Mouse (Mus musculus) spleen, embryonic (tissue): ENCODE data around the gene Zfp763.
"Not testable (repeated sequence)": the region's sequence is repeated elsewhere in the genome, so short reads cannot be mapped to it uniquely, and the experiment has no call there.

Experiments used
- CTCF ChIA-PET: fragments of 350-600 bp; sonication (Branson Sonifier 250); formaldehyde crosslinking; loops from one replicate; lab custom pipeline; 2022; lab: Charles Lee

Zfp763 gene

GRCm38 (mm10) chr17:33032900-33033891, at the start of gene Zfp763:
TSS of gene Zfp763 (minus strand) at chr17:33033402.
- CTCF ChIA-PET = interaction anchor here (0.6 kb wide), 1 partner anchor 67 kb away, joined by 10 read pairs; the partner anchor contains the start of gene Zfp472

- CTCF ChIA-PET = no interaction called here
These were observed 34.8 kb upstream of the Zfp763 start, which contains the start of gene 4921501E09Rik for GRCm38 (mm10) chr17:33067958-33068357. TSS of gene 4921501E09Rik (minus strand) at chr17:33068058.

- CTCF ChIA-PET = no interaction called here
These were observed 29.8 kb upstream of the Zfp763 start for GRCm38 (mm10) chr17:33063001-33063400.

DNA sequence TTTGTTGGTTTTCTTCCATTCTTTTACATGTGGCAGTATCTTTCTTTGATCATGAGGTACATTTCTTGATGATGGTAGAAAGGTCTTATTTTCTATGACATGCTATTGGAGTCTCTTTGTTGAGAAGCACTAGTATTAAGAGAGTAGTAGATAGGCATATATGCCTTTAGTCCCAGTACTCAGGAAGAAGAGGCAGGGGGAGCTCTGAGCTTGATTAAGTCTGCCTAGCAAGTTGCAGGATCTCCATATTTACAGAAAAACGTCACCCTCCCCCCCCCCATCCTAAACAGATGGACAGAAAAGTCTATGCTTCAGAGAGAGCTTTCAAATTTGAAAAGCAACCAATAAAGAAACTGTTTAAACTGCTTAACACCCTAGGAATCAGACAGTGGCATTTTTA, 25.6 kb upstream of the Zfp763 start:
- CTCF ChIA-PET = no interaction called here

DNA sequence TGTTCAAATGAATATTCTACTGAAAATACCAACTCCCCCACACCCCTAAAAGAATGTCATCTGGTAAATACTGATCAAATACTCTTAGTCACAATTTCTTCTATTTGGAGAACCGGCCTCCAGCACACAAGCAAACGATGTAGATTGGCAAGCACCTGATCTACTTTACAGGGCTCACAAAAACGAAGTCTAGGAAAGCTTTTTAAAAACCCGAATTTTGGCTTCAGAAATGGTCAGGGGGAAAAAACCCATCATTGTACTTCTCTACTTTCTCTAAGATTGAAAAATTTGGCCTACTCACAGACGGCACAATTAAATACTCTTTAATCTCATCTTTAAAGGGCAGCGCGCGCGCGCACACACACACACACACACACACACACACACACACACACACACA, 826 bp downstream of the Zfp763 start:
- CTCF ChIA-PET = interaction anchor here (0.6 kb wide), 1 partner anchor 57 kb away, joined by 3 read pairs; the partner anchor contains the start of gene Zfp563

DNA sequence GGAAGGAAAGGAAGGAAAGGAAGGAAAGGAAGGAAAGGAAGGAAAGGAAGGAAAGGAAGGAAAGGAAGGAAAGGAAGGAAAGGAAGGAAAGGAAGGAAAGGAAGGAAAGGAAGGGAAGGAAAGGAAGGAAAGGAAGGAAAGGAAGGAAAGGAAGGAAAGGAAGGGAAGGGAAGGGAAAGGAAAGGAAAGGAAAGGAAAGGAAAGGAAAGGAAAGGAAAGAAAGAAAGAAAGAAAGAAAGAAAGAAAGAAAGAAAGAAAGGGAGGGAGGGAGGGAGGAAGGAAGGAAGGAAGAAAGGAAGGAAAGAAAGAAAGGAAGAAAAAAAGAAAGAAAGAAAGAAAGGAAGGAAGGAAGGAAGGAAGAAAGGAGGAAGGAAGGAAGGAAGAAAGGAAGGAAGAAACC, 12.8 kb downstream of the Zfp763 start:
- CTCF ChIA-PET = not testable (repeated sequence)

GRCm38 (mm10) chr17:33008337-33008736, 24.9 kb downstream of the Zfp763 start:
- CTCF ChIA-PET = no interaction called here

DNA sequence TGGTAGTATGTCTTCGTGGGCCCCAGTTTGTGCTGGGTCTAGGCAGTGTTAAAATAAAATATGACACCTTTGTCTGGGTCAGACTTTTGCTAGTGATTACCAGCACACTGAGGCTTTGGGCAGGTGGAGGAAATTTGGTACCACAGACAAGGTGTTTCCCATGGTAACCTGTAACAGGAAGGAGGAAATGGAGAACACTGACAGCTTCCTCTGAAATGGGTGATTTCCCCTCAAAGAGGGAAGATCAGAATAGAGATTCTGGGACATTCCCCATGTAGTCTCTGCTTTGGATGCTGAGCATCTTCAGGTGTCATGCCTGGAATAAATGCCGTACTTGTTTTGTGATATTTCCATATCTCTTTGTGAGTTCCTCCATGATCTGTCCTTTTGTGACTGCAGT, 34.7 kb downstream of the Zfp763 start:
- CTCF ChIA-PET = no interaction called here

DNA sequence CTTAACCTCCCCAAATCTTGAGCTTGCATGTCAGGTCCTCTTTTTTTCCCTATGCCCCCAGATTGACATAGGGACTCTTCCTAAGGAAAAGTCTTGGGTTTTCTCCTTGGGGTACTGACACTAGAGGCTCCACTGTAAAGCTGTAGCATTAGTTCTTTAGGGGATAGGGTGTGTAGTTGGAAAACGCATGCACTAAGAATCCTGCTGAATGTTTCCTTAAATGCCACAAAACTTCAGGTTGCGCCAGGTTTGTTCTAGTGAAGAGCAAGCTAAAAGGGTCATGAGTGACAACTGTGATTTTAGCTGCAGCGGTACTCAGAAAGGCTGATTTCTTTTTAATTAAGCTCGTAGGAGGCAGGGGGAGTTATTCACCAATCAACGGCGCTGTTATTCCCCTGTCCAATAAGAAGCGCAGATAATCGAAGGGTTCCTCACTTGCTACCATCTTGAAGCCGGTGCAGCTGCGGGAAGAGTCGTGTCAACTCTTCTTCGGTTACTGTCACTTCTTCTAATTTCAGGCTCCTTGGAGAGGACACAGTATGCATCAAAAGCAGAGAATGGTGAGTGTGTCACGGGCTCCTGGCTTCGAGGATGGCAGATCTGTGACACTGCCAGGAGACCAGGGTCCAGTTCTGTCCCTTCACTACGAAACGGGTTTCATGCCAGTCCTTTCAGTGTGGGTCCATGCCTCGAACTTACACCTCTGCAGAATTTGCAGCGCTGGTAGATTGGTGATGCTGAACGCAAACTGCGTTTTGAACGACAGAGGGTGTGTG, 40.3 kb downstream of the Zfp763 start, which contains the start of gene Zfp952:
Gene Zfp952 (plus strand): TSS at position 431 of the 776 bp plus-strand sequence.
- CTCF ChIA-PET = interaction anchor here (0.6 kb wide), 1 partner anchor 96 kb away, joined by 6 read pairs; the partner anchor contains the start of gene Zfp563

DNA sequence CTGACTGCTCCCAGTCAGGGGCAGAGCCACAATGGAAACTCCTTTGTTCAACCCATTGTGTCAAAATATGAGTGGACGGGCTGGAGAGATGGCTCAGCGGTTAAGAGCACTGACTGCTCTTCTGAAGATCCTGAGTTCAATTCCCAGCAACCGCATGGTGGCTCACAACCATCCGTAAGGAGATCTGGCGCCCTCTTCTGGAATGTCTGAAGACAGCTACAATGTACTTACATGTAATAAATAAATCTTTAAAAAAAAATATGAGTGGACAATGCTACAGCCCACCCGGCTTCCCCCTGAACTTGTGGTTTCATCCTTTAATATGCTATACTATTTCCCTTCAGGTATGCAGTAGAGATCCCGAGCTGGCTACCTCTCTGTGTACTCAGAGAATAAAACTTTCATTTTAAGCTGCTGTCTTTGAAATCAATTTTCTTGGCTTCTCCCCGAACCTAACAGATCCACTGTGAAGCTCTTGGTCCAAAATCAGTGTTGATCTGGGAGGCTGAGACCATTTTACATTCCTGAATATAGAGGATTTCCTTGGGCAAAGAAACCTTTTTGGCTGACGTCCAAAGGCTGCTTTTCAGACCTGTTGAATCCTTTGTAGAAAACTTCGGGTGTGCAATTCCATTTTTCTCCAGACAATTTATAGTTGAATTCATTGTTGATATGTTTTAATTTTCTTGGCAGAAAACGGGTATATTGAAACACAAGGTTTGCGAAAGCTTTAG, 41.1 kb downstream of the Zfp763 start:
- CTCF ChIA-PET = no interaction called here

DNA sequence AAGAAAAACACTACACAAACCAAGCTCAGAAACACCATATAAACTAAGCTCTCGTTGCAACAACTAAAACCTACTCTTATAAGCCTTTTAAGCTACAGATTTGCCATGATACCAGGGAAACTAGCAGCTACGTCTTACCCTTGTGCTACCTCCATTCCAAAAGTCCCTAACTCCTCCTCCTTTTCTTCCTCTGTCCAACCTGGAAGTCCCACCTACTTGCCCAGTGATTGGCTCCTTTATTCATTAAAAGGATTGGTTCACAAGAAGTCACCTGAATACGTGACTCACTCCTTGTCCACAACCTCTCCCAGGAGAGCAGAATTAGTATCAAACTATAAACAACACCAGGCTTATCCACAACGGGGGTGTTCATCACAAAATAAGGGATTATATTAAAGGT, 46.9 kb downstream of the Zfp763 start:
- CTCF ChIA-PET = no interaction called here

DNA sequence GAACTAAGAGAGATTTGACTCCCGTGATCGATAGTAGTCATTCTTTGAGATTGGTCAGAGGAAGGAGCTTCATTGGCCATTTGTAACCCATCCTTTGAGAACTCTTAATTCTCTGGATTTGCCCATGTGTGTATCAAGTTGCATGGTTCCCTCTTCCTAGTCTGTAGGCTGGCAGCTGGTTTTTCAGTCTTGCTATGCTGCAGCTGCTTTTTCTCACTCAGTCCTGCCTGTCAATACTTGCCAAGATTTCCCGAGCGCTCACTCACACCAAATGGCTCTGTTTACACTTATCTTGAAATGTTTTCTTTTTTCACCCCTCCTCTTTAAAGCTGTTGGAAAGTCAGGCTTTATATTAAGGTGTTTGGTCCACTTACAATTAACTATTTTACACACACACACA, 51.8 kb downstream of the Zfp763 start:
- CTCF ChIA-PET = no interaction called here
